Mouse (Mus musculus): Measurements from ENCODE around the gene Vmo1. TPM values are rescaled to one million over a fixed set of nuclear protein-coding genes. Genes with fewer than 3 reads are reported as not detected.

Vmo1 gene
- polyA plus RNA-seq, 1 experiment from 2014 or later = not detected

DNA sequence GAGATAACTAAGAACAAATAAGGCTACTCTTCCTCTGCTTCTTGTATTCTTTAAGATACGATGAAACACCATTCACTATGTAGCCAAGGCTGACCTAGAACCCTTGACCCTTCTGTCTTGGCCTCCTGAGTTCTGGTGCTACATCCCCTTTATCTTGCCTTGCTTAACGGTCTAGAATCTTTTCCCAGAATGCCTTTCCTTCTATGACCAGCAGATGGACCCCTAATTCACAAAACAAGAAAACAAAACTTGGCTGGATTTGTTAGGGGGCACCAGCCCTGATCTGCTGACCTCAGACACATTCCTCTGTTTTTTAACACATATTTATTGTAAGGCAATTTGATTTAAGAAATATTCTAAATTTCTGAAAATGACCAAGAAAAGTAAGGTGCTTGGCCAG, 1.9 kb upstream of the Vmo1 start:
- 33% methylated on average over 2 of the region's 2 CpGs for WGBS
- H3K36me3 ChIP-seq (replicated peaks) = no peaks in the 10 kb centered on the region
- H3K27ac ChIP-seq (replicated peaks) = no peak overlapping the region
- H3K9me3 ChIP-seq = no peaks in the 10 kb centered on the region
- H3K4me1 ChIP-seq = peaks cover 32% of the 10 kb centered on the region
- H3K4me3 ChIP-seq = no peak overlapping the region
- DNase-seq (ENCODE audit: low spot score) = peak; percentile 29
- peaks cover 29% of the 10 kb centered on the region for H3K27me3 ChIP-seq (replicated peaks; ENCODE audit: low read depth, poor library complexity, severe bottlenecking)

DNA sequence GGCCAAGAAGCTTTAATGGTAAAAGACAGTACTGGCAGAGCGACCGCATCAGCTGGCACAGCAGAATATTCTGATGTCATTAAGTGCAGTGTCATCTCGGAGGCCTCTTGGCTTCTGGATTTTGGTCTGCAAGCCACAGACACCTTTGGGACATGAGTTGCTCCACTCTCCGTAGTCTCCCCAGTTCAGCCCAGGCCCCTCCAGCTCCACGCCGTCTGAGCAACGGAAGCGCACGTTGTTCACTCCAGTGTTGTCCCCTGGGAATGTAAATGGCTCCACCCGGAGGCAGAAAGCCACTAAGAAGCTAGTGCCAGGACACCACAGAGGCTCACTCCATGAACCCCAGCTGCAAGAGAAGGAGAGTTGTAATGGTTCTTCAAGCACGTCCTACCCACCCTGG, 896 bp downstream of the Vmo1 start:
- Histone ChIP-seq H3K36me3 (replicated peaks) (no peaks in the 10 kb centered on the region), H3K27ac (replicated peaks) (0 out of 2 replicates have a peak overlapping the region, but pooled peaks have one; percentile 14)
- no peak for DNase-seq (ENCODE audit: low spot score)

DNA sequence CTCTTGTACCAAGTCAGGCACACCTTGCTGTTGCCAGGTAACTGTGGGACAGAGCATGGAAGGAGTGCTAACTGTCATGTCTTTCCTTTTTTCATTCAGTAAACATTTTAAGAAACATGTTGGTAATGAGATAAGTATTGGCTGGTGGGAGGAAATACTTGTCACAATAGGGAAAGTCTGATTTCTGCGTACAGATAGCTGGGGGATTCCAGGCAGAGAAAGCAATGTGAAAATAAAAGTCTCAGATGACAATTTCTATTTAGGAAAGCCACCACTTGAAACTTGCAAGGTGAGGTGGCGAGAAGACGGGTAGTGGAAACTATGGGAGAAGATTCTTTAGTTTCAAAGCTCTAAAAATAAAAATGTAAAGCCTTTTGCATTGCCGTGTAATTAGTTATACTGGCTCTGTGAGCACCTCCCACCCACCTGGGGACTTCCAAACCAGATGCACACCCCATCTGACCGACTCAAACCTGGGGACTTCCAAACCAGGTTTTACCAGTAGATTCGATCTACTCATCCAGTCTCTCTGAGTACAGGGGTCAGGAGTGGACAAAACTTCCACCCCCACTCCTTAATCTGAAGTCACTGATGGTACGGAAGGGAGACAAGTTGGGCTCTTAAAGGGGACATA, 1.6 kb downstream of the Vmo1 start:
- no peak for DNase-seq (ENCODE audit: low spot score)
- Histone ChIP-seq H3K36me3 (replicated peaks) (no peaks in the 10 kb centered on the region), H3K4me3 (no peak overlapping the region), H3K27ac (replicated peaks) (no peak overlapping the region), H3K27me3 (replicated peaks; ENCODE audit: low read depth, poor library complexity, severe bottlenecking) (peaks cover 20% of the 10 kb centered on the region), H3K4me1 (peaks cover 35% of the 10 kb centered on the region), H3K9me3 (no peaks in the 10 kb centered on the region)
- WGBS = 73% methylated on average over 7 of the region's 7 CpGs

More for the DNA sequence above, 896 bp downstream of the Vmo1 start:
- peaks cover 35% of the 10 kb centered on the region for H3K4me1 ChIP-seq
- 58% methylated on average over 11 of the region's 11 CpGs for WGBS
- H3K27me3 ChIP-seq (replicated peaks; ENCODE audit: low read depth, poor library complexity, severe bottlenecking) = peaks cover 20% of the 10 kb centered on the region
- H3K9me3 ChIP-seq = no peaks in the 10 kb centered on the region
- 0 out of 2 replicates have a peak overlapping the region, but pooled peaks have one; percentile 13 for H3K4me3 ChIP-seq

DNA sequence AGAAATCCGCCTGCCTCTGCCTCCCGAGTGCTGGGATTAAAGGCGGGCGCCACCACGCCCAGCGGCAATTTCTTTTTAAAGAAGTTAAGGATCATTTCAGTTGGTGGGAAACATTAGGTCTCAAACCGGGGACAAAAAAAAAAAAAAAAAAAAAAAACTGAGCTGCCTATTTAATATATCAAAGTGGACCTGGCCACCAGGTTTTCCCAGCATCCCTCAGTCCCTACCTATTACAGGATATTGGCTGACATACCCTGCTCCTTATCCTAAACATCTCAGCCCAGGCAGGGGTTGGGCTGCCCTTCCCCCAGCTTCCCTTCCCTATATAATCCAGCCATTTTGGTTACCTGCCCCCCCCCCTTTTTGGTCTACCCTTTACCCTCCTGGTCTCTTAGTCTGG, 2.6 kb downstream of the Vmo1 start:
- no peaks in the 10 kb centered on the region for H3K36me3 ChIP-seq (replicated peaks)
- no peaks in the 10 kb centered on the region for H3K9me3 ChIP-seq
- no peak for DNase-seq (ENCODE audit: low spot score)
- no peak overlapping the region for H3K4me3 ChIP-seq
- H3K4me1 ChIP-seq = peaks cover 35% of the 10 kb centered on the region
- WGBS = 91% methylated on average over 7 of the region's 7 CpGs
- H3K27ac ChIP-seq (replicated peaks) = no peak overlapping the region
- H3K27me3 ChIP-seq (replicated peaks; ENCODE audit: low read depth, poor library complexity, severe bottlenecking) = peaks cover 20% of the 10 kb centered on the region

DNA sequence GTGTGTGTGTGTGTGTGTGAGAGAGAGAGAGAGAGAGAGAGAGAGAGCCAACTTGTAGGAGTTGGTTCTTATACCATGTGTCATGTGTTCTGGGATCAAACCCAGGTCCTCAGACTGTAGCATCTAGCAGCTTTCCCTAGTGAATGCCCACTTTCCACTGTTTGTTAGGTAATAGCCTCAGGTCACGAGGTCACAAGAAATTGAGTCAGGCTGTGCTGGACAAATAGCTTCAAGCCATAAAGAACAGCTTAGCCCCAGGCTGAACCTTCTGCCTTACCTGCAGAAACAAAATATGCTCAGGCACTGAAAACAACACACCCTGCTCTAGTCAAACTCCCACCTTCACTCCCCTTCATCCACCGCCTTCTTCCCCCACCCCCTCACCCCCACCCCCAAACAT, 3.2 kb downstream of the Vmo1 start:
- peaks cover 35% of the 10 kb centered on the region for H3K4me1 ChIP-seq
- WGBS = 65% methylated on average over 2 of the region's 2 CpGs
- H3K9me3 ChIP-seq = no peaks in the 10 kb centered on the region
- H3K36me3 ChIP-seq (replicated peaks) = no peaks in the 10 kb centered on the region
- no peak overlapping the region for H3K4me3 ChIP-seq
- peaks cover 20% of the 10 kb centered on the region for H3K27me3 ChIP-seq (replicated peaks; ENCODE audit: low read depth, poor library complexity, severe bottlenecking)
- no peak for DNase-seq (ENCODE audit: low spot score)
- H3K27ac ChIP-seq (replicated peaks) = no peak overlapping the region

DNA sequence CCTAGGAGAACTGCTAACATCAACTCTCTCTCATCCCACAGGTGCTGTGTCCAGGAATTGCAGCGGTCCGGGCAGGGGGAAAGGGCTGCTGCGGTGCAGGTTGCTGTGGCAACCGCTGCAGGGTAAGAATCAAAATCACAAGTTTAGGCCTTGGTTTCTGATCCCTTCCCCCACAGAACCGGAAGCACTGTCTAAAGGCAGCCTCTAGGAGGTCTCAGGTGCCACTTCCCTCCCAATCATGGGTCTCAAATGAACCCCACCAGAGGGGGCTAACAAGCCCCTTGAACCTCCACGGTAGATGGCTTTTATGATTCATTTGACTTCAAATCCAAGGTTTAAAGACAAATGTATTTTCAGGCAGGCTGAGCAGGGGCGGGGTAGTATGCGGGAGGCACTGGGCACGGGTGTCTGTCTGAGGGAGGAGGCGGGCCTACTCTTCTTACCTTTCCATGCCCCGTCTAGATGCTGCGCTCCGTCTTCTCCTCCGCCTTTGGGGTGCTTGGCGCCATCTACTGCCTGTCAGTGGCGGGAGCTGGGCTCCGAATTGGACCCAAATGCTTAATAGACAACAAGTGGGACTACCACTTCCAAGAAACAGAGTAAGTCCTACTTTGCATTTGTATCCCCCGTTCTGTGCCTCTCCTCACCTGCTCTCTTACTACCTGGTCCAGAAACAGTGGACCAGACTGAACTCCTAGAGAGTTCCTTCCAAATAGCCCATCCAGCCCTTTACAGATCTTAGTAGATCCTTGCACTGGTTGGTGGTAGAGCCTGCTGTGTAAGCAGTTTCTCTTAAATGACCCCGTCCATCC, 4.5 kb downstream of the Vmo1 start:
- H3K27me3 ChIP-seq (replicated peaks; ENCODE audit: low read depth, poor library complexity, severe bottlenecking) = peaks cover 20% of the 10 kb centered on the region
- no peak overlapping the region for H3K27ac ChIP-seq (replicated peaks)
- peak overlapping the region; percentile 41 for H3K4me3 ChIP-seq
- 9% methylated on average over 19 of the region's 19 CpGs for WGBS
- H3K9me3 ChIP-seq = no peaks in the 10 kb centered on the region
- peak; percentile 71 for DNase-seq (ENCODE audit: low spot score)
- peaks cover 35% of the 10 kb centered on the region for H3K4me1 ChIP-seq
- H3K36me3 ChIP-seq (replicated peaks) = no peaks in the 10 kb centered on the region

DNA sequence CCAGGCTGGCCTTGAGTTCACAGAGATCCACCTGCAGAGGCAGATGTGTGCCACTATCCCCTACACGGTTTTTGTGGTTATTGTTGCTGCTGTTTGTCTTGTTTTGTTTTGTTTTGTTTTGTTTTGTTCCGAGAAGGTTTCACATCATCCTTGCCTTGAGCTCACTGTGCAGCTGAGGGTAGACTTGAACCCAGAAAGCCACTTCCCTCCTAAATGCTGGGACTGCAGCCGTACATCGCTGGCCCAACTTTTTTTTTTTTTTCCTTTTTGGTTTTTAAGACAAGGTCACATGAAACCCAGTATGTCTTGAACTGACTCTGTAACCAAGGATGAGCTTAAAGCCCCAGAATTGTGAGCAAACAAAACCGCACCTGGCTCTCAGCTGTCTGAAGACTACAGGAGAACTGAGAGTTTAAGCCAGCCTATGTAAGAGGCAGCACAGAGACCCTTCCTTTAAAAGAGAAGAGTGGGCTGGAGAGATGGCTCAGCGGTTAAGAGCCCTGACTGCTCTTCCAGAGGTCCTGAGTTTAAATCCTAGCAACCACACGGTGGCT, 7.4 kb downstream of the Vmo1 start:
- 75% methylated on average over 7 of the region's 7 CpGs for WGBS
- H3K36me3 ChIP-seq (replicated peaks) = no peaks in the 10 kb centered on the region
- no peak overlapping the region for H3K27ac ChIP-seq (replicated peaks)
- no peaks in the 10 kb centered on the region for H3K9me3 ChIP-seq
- no peak overlapping the region for H3K4me3 ChIP-seq
- DNase-seq (ENCODE audit: low spot score) = no peak
- H3K27me3 ChIP-seq (replicated peaks; ENCODE audit: low read depth, poor library complexity, severe bottlenecking) = peaks cover 17% of the 10 kb centered on the region
- peaks cover 21% of the 10 kb centered on the region for H3K4me1 ChIP-seq

DNA sequence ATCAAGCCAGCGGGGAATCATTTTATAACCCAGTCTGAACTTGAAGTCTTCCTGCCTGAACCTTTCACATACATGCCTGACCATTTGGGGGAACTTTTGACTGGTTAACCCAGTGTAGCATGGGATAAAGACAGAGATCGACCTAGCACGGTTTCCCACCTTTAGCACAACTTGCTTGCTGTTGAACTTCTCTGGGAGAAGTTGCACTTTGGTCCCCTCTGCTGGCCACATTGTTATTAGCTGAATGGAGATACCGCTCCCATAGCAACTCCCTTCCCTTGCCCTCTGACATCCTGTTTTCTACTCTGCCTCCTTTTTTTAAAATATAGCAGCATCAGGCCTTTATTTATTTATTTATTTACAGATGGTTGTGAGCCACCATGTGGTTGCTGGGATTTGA, 8.0 kb downstream of the Vmo1 start:
- 28% methylated on average over 4 of the region's 4 CpGs for WGBS
- no peak overlapping the region for H3K27ac ChIP-seq (replicated peaks)
- no peaks in the 10 kb centered on the region for H3K9me3 ChIP-seq
- H3K27me3 ChIP-seq (replicated peaks; ENCODE audit: low read depth, poor library complexity, severe bottlenecking) = peaks cover 17% of the 10 kb centered on the region
- peaks cover 19% of the 10 kb centered on the region for H3K4me1 ChIP-seq
- H3K36me3 ChIP-seq (replicated peaks) = no peaks in the 10 kb centered on the region
- DNase-seq (ENCODE audit: low spot score) = peak; percentile 63
- H3K4me3 ChIP-seq = no peak overlapping the region

DNA sequence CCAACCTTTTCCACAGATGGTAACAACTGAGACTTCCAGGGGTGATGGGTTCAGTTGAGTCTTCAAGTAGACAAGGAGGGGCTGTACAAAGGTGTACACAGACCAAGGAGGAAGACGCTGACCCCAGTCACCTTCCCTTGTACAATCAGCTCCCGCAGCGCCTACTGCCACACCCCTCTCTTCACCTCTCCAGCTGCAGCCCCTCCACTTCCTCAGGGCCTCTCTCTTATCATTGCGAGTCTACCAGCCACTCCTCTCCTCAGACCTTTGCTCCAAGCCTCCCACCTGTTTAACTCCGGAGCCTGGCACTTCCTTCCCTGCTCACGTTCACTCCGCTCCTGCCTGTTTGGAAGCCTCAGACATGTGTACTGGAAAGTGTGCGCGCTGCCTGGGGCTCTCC, 9.4 kb downstream of the Vmo1 start, which contains the start of gene Tm4sf5:
Gene Tm4sf5 (plus strand): TSS at position 275 of the 400 bp plus-strand sequence.
- Histone ChIP-seq H3K4me3 (no peak within 1 kb of the TSS), H3K36me3 (replicated peaks) (no peaks in the 10 kb centered on the region)

DNA sequence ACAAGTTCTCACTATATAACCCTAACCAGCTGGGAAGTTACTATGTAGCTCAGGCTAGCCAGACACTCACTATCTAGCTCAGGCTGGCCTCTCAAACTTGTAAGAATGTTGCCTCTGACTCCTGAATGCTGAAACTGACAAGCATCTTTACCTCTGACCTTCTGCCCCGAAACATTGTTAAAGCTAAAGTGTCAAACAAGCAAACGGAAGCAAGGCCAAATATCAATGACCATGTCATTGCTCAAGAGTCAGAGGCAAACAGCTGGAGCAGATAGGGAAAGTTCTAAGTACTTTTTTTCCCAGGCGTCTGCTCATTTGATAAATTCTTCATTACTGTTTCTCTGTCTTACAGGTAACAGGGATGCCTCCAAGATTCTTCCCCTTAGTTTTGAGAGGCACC, 12.4 kb downstream of the Vmo1 start:
- WGBS = 69% methylated on average over 3 of the region's 3 CpGs
- H3K9me3 ChIP-seq = no peaks in the 10 kb centered on the region
- no peaks in the 10 kb centered on the region for H3K36me3 ChIP-seq (replicated peaks)
- no peaks in the 10 kb centered on the region for H3K4me1 ChIP-seq
- H3K27me3 ChIP-seq (replicated peaks; ENCODE audit: low read depth, poor library complexity, severe bottlenecking) = no peaks in the 10 kb centered on the region
- no peak overlapping the region for H3K4me3 ChIP-seq
- no peak overlapping the region for H3K27ac ChIP-seq (replicated peaks)
- DNase-seq (ENCODE audit: low spot score) = no peak

More for the DNA sequence above, 9.4 kb downstream of the Vmo1 start, which contains the start of gene Tm4sf5:
- H3K27me3 ChIP-seq (replicated peaks; ENCODE audit: low read depth, poor library complexity, severe bottlenecking) = peaks cover 13% of the 10 kb centered on the region
- no peak within 1 kb of the TSS for H3K27ac ChIP-seq (replicated peaks)
- DNase-seq (ENCODE audit: low spot score) = no peak
- WGBS = 78% methylated on average over 9 of the region's 9 CpGs
- H3K9me3 ChIP-seq = no peaks in the 10 kb centered on the region
- H3K4me1 ChIP-seq = peaks cover 7% of the 10 kb centered on the region

DNA sequence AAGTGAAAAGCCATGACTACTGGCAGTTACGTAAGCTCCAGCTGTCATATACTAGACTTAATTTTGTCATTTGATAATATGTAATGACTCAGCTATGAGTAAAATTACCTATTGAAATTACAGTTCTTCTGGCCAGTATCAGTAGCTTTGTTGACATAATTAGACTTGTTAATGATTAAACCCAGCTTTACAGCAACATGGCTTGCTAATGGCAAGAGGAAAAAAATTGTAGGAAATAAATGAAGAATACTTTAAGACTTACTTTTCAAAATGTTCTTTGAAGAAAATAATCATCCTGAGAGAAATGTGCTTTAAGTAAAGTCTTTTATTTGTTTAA, 14.0 kb downstream of the Vmo1 start:
- no peaks in the 10 kb centered on the region for H3K36me3 ChIP-seq (replicated peaks)
- no peaks in the 10 kb centered on the region for H3K27me3 ChIP-seq (replicated peaks; ENCODE audit: low read depth, poor library complexity, severe bottlenecking)
- DNase-seq (ENCODE audit: low spot score) = no peak
- no peaks in the 10 kb centered on the region for H3K4me1 ChIP-seq
- 90% methylated on average over 1 of the region's 1 CpGs for WGBS
- no peak overlapping the region for H3K4me3 ChIP-seq
- H3K27ac ChIP-seq (replicated peaks) = no peak overlapping the region
- H3K9me3 ChIP-seq = no peaks in the 10 kb centered on the region

DNA sequence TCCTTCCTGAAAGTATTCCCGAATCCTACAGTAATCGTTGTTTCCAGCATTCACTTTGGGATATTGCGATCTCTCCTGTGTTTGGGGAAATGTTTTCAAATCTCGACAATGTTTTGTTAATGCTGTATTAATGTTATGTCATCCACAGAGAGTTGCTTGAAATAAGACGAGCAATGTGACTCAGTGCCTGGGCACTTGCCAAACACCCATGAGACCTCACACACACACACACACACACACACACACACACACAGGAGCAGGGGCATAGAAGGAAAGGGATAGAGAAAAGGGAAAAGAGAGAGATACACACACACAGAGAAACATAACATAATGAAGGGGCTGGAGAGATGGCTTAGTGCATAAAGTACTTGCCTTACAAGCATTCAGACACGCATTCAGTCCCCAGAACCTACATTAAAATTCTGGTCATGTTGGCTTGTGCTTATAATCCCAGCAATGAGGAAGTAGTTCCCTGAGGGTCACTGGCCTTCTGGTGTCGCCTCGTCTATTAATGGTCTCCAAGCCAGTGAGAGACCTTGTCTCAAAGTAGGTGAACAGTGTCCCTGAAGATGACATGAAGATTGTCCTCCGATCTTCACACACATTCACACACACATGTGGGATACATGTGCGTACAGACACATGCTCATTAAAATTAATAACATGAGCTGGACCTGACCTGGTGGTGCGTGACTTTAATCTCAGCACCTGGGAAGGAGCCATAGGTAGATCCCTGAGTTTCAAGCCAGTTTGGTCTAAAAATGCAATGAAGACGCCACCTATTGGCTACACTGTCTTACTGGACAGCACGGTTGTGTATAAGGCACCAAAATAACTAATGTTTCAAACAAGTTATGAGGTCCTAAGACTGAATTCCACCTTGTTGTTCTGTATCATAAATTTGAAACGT, 14.6 kb downstream of the Vmo1 start:
- H3K27me3 ChIP-seq (replicated peaks; ENCODE audit: low read depth, poor library complexity, severe bottlenecking) = no peaks in the 10 kb centered on the region
- H3K9me3 ChIP-seq = no peaks in the 10 kb centered on the region
- H3K27ac ChIP-seq (replicated peaks) = no peak overlapping the region
- no peaks in the 10 kb centered on the region for H3K4me1 ChIP-seq
- WGBS = 77% methylated on average over 14 of the region's 14 CpGs
- H3K36me3 ChIP-seq (replicated peaks) = no peaks in the 10 kb centered on the region
- DNase-seq (ENCODE audit: low spot score) = no peak
- no peak overlapping the region for H3K4me3 ChIP-seq

Measured in embryonic facial prominence, embryonic 10.5 days (tissue).